Mouse (Mus musculus) brown adipose tissue, adult 24 weeks (tissue): ENCODE data around the gene Slc9a7. TPM values are rescaled to one million over a fixed set of nuclear protein-coding genes. Genes with fewer than 3 reads are reported as not detected.

Source experiments
- H3K27ac ChIP-seq: fragments of 200-500 bp; replicated peaks from 2 replicates; pipeline ENCODE4 v1.5.1; 2012; ENCODE audit warnings: low read depth, mild to moderate bottlenecking, low read length
- H3K4me1 ChIP-seq: fragments of 200-500 bp; 2 replicates; pipeline ENCODE4 v1.6.1; 2012; ENCODE audit warnings: low read length, mixed read lengths; ENCODE audit not compliant: control insufficient read depth, insufficient read depth, insufficient read length
- H3K4me3 ChIP-seq: fragments of 200-500 bp; 2 replicates; pipeline ENCODE4 v1.5.1; 2012; ENCODE audit warnings: low read depth, mild to moderate bottlenecking, low read length, moderate library complexity; ENCODE audit not compliant: insufficient read depth
- polyA plus RNA-seq: library from polyadenylated mRNA; stranded (reverse); fragments of >200 nt; gene quantifications from 2 replicates; pipeline ENCODE4 v1.2.4, GENCODE M21; 2012; ENCODE audit not compliant: missing spikeins, insufficient read depth, insufficient read length

Gene Slc9a7
- polyA plus RNA-seq: not detected in 2 replicates

DNA sequence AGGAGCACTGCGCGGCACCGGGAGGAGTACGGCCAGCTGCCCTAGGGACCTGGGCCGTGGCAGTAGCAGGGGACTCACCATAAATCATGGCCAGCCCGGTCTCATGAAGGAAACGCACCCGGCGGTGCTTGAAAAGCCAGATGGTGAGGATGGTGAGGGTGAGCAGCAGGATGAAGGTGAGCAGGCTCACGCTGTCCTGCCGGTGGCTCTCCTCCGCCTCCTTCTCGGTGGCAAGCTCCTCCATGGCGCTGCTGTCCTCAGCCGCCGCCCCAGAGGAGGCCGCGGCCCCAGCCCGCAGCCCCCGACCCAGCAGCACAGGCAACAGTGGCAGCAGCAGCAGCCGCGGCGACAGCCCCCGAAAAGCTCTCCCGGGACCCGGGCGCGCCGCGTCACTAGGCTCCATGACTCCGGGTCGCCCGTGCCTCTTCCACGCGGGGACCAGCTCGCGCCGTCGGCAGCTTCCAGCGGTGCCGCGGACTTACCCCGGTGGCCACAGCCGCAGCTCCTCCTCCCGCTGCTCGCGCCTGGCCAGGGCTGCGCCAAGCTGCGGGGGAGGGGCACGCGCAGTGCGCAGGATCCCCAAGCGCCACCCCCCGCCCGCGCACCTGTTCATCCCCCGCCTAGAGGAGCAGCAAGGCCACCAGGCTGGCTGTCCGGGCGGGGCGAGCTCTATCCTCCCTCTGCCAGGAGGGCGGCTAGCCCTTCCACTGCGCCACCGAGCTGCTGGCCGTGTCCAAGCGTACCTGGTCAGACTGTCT, at the start of gene Slc9a7:
Slc9a7 (minus strand) TSS at position 526 of the 758 bp plus-strand sequence.
- no peaks in the 10 kb centered on the region for H3K4me1 ChIP-seq
- peak within 1 kb of the TSS; percentile 49 for H3K4me3 ChIP-seq
- H3K27ac ChIP-seq: no peak within 1 kb of the TSS

DNA sequence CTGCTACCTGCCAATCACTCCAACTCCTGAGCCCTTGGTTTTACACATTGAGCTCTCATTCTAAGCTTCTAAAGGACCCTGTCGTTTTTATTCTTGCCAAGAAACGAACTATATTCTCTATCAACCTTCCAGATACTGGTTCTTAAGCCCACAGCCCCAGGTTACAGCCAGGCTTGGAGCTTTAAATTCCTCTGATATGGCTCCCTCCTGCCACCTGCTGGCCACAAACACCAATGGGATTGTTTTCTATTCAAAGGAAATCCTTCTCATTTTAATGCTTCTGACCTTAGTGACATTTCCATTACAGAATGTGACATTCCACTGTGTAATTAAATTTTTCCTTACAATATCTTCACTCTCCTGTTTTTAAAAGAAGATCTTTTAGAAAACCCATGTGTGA, 44.1 kb upstream of the Slc9a7 start:
- Histone ChIP-seq H3K4me3 (no peak overlapping the region), H3K27ac (no peak overlapping the region), H3K4me1 (no peaks in the 10 kb centered on the region)

DNA sequence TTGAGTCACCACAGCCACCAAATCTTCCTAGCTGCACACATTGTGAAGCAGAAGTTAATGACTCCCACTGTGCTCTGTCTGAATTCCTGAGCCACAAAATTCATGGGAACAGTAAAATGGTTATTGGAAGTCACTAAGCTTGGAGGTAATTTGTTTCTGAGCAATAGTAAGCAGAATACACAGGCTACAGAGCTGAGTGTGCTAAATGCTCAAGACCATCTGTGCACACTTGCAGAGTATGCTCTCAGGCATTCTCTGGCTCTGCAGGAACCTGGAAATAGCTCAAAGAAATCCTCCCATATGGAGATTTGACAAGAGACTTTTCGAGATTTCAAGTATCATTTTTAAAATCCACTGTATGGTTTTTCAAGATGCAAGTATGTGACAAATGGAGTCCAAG, 41.1 kb upstream of the Slc9a7 start:
- Histone ChIP-seq H3K4me3 (no peak overlapping the region), H3K27ac (no peak overlapping the region), H3K4me1 (no peaks in the 10 kb centered on the region)

- Histone ChIP-seq H3K4me3 (no peak overlapping the region), H3K4me1 (no peaks in the 10 kb centered on the region), H3K27ac (no peak overlapping the region)
Observed at GRCm38 (mm10) chrX:20307215-20307614, 15.6 kb upstream of the Slc9a7 start.

GRCm38 (mm10) chrX:20305941-20306340, 14.3 kb upstream of the Slc9a7 start:
- H3K4me1 ChIP-seq: no peaks in the 10 kb centered on the region
- no peak overlapping the region for H3K4me3 ChIP-seq
- no peak overlapping the region for H3K27ac ChIP-seq

GRCm38 (mm10) chrX:20303280-20303679, 11.7 kb upstream of the Slc9a7 start:
- Histone ChIP-seq H3K4me1 (no peaks in the 10 kb centered on the region), H3K4me3 (no peak overlapping the region), H3K27ac (no peak overlapping the region)

GRCm38 (mm10) chrX:20292040-20292417, 422 bp upstream of the Slc9a7 start:
- Histone ChIP-seq H3K27ac (no peak overlapping the region), H3K4me3 (no peak overlapping the region), H3K4me1 (no peaks in the 10 kb centered on the region)

DNA sequence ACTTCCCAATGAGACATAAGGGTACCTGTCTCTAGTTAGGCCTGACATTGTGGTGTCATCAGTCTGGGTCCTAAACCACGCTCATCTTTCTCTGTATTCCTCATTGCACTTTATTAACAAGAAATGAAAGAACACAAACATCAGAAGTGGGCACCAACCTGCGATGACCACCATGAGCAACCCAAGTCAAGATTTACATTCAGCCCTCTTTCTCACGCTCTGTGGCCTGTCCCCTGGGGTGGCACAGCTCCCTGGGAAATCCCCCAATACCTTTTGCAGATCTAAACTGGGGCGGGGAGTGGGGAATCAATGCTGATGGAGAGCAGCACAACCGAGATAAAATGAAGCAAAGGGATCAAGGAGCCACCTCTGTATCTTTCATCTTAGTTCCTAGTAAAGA, 892 bp downstream of the Slc9a7 start:
- no peak overlapping the region for H3K27ac ChIP-seq
- peak overlapping the region; percentile 49 for H3K4me3 ChIP-seq
- no peaks in the 10 kb centered on the region for H3K4me1 ChIP-seq

DNA sequence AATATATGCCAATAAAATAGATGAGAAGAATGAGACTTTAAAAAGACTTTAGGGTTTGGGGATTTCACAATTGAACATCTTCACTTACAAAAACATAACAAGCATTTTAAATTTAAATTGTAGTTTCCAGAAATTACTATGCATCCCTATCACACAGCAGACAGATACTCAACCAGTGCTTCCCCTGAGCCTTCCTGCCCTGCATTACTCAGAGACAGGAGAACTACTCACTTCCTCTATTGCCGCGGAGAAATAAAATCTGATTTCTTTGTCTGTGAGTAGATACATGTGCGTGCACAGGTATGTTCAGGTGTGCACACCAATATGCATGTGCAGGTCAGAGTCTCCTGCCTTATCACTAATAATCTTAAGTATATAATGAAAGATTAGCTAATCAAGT, 2.9 kb downstream of the Slc9a7 start:
- H3K4me3 ChIP-seq: no peak overlapping the region
- H3K4me1 ChIP-seq: no peaks in the 10 kb centered on the region
- no peak overlapping the region for H3K27ac ChIP-seq

GRCm38 (mm10) chrX:20286254-20286653, 5.4 kb downstream of the Slc9a7 start:
- Histone ChIP-seq H3K27ac (no peak overlapping the region), H3K4me1 (no peaks in the 10 kb centered on the region), H3K4me3 (no peak overlapping the region)

DNA sequence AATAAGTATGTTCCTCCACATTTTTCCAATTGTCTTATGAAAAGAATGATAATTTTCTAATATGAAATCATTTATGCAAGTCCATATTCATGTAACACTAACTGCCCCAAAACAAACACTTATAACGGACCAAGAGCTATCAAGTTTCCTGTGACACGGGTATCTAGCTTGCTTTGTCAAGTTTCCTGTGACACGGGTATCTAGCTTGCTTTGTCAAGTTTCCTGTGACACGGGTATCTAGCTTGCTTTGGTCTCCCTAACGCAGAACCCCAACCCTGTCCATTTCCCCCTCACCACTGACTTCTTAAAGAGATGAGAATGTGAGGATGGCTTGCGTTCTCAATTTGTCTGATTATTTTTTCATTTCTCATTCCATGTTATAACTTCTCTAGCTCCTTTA, 12.2 kb downstream of the Slc9a7 start:
- no peak overlapping the region for H3K27ac ChIP-seq
- no peak overlapping the region for H3K4me3 ChIP-seq
- no peaks in the 10 kb centered on the region for H3K4me1 ChIP-seq

DNA sequence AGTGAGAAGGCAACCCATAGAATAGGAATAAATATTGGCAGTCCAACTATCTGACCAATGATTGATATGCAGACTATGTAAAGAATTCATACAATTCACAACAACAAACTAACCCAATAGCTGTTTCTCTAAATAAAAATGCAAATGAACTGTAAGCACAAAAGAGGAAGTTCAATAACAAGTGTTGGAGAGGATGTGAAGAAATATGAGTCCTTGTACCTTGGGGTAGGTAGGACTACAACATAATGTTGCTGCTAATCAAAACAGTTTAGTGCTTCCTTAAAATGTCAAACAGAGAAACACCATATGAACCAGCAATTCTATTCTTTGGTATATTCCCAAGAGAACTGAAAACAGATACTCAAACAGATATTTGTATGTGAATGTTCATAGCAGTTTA, 17.8 kb downstream of the Slc9a7 start:
- no peak overlapping the region for H3K27ac ChIP-seq

DNA sequence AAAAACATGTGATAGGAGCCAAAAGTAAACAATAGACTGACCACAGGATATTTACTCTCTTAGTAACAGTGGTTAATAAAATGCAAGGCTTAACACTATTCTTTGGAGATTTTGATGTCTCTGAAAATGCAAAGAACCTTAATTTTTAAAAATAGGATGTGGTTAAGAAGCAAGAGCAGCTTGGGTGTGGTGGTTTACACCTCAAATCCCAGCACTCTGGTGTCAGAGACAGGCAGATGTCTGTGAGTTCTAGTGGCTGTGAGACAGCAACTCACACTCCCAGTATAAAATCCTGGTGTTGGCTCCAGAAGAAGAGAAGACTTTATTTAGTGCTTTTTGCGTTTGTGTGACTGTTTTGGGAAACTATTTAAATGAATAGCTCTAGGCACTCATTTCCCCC, 19.6 kb downstream of the Slc9a7 start:
- no peaks in the 10 kb centered on the region for H3K4me1 ChIP-seq
- H3K27ac ChIP-seq: no peak overlapping the region
- no peak overlapping the region for H3K4me3 ChIP-seq

More for the DNA sequence above, 17.8 kb downstream of the Slc9a7 start:
- no peaks in the 10 kb centered on the region for H3K4me1 ChIP-seq
- H3K4me3 ChIP-seq: no peak overlapping the region

GRCm38 (mm10) chrX:20269980-20270379, 21.6 kb downstream of the Slc9a7 start:
- no peak overlapping the region for H3K4me3 ChIP-seq
- no peaks in the 10 kb centered on the region for H3K4me1 ChIP-seq
- no peak overlapping the region for H3K27ac ChIP-seq

GRCm38 (mm10) chrX:20264370-20264769, 27.2 kb downstream of the Slc9a7 start:
- no peak overlapping the region for H3K27ac ChIP-seq
- H3K4me1 ChIP-seq: no peaks in the 10 kb centered on the region
- H3K4me3 ChIP-seq: no peak overlapping the region

DNA sequence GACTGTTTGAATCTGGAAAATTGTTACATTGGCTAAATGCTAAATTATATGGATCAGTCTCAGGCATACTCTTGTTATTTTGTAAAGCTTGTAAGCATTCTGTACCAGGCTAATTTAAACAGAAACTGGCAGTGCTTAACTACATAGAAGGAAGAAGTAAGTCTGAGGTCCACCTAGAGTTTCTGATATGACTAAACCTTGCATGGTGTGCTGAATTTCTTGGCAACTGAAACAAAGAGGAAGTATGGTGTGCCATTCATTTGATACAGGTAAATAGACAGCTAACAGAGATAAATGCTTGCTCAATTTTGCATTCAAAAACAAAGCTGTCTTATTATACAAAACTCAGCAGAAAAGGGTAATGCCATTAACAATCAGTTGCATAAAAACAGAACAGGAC, 63.5 kb downstream of the Slc9a7 start:
- Histone ChIP-seq H3K27ac (no peak overlapping the region), H3K4me1 (no peaks in the 10 kb centered on the region), H3K4me3 (no peak overlapping the region)
